Mouse (Mus musculus) liver, embryonic 14.5 days (tissue): ENCODE results near the gene Ydjc.

Source experiments
- CTCF ChIP-seq: IDR thresholded peaks from 2 replicates; pipeline ENCODE4 v1.5.1; 2016; ENCODE audit warnings: antibody characterized with exemption, low read depth, control low read depth
- EP300 ChIP-seq: IDR thresholded peaks from 2 replicates; pipeline ENCODE4 v1.6.1; 2016; ENCODE audit warnings: antibody characterized with exemption, low read depth

DNA sequence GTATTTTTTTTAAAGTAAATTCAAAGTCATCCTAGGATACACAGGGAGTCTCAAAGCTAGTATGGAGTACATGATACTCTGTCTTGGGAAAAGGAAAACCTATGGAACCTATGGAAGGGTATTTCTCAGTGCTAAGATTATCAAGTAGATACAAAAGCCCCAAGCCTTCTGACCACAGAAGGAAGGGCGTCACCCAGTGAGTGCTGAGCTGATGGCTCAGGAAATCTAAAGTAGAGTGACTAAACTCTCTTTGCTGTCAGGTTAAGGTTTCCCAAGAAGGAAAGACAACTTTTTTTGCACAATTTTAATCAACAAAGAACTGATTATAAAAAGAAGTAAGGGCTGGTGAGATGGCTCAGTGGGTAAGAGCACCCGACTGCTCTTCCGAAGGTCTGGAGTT, 35.3 kb downstream of the Ydjc start:
- no peak for TF ChIP-seq EP300
- no peak for TF ChIP-seq CTCF
